Mouse (Mus musculus) MEL (cell line): Measurements from ENCODE around the gene Nemp1. TPM values are rescaled to one million over a fixed set of nuclear protein-coding genes. Genes with fewer than 3 reads are reported as not detected.
A peak's percentile ranks its signal among the peaks of the same experiment; 100 is the strongest.

Experiments
- DNase-seq: peaks from one replicate; pipeline ENCODE4 v3.0.0; 2011; ENCODE audit warnings: low read depth, low spot score
- H3K27ac ChIP-seq: 2 replicates; pipeline ENCODE4 v1.5.1; 2012; ENCODE audit warnings: low read depth, mild to moderate bottlenecking, control low read depth, low read length, moderate library complexity; ENCODE audit not compliant: control insufficient read depth
- H3K27me3 ChIP-seq, 2 experiments: fragments of 150-350 bp in 1 of 2; sonication (generic) in 1 of 2; 2 replicates each; pipeline ENCODE4 v1.6.1; 2012; ENCODE audit warnings: low read length in 2 of 2, mild to moderate bottlenecking in 2 of 2, improper control_type of control experiment in 1 of 2, moderate library complexity in 1 of 2; ENCODE audit not compliant: insufficient read depth in 2 of 2, control insufficient read depth in 1 of 2
- H3K36me3 ChIP-seq, 2 experiments: 2 replicates each; pipeline ENCODE4 v1.6.1; 2012 to 2014; ENCODE audit warnings: low read length in 2 of 2, improper control_type of control experiment in 1 of 2, inconsistent platforms in 1 of 2, mild to moderate bottlenecking in 1 of 2; ENCODE audit not compliant: insufficient read depth in 2 of 2, control insufficient read depth in 1 of 2
- H3K4me1 ChIP-seq, 2 experiments: fragments of 150-350 bp in 1 of 2; sonication (generic) in 1 of 2; 2 replicates each; pipeline ENCODE4 v1.6.1; 2012; ENCODE audit warnings: low read length in 2 of 2, improper control_type of control experiment in 1 of 2, mild to moderate bottlenecking in 1 of 2; ENCODE audit not compliant: insufficient read depth in 2 of 2, control insufficient read depth in 1 of 2
- H3K4me3 ChIP-seq, 2 experiments: fragments of 150-350 bp in 1 of 2; sonication (generic) in 1 of 2; 2 replicates each; pipeline ENCODE4 v1.5.1; 2012; ENCODE audit warnings: low read depth in 2 of 2, low read length in 2 of 2, mild to moderate bottlenecking in 2 of 2, moderate library complexity in 2 of 2, control low read depth in 1 of 2, improper control_type of control experiment in 1 of 2; ENCODE audit not compliant: control insufficient read depth in 1 of 2, insufficient read depth in 1 of 2
- H3K79me2 ChIP-seq: 2 replicates; pipeline ENCODE4 v1.6.1; 2012; ENCODE audit warnings: mild to moderate bottlenecking, low read length, moderate library complexity; ENCODE audit not compliant: control insufficient read depth, poor library complexity, insufficient read depth
- H3K9ac ChIP-seq: 2 replicates; pipeline ENCODE4 v1.6.1; 2012; ENCODE audit warnings: low read depth, mild to moderate bottlenecking, control low read depth, low read length, moderate library complexity; ENCODE audit not compliant: control insufficient read depth, poor library complexity, severe bottlenecking
- H3K9me3 ChIP-seq: fragments of 150-350 bp; sonication (generic); replicated peaks from 2 replicates; pipeline ENCODE4 v1.6.1; 2012; ENCODE audit warnings: mild to moderate bottlenecking, low read length, improper control_type of control experiment, moderate library complexity; ENCODE audit not compliant: insufficient read depth
- CHD2 ChIP-seq: IDR thresholded peaks from 2 replicates; pipeline ENCODE4 v1.6.1; 2011; ENCODE audit warnings: low read length, improper control_type of control experiment
- GATA1 ChIP-seq: IDR thresholded peaks from 2 replicates; pipeline ENCODE4 v1.6.1; 2011; ENCODE audit warnings: low read depth, low read length, improper control_type of control experiment
- HCFC1 ChIP-seq: IDR thresholded peaks from 2 replicates; pipeline ENCODE4 v1.6.1; 2012; ENCODE audit warnings: low read depth, mild to moderate bottlenecking, inconsistent platforms, low read length, improper control_type of control experiment, moderate library complexity
- MAFK ChIP-seq: IDR thresholded peaks from 2 replicates; pipeline ENCODE4 v1.6.1; 2011; ENCODE audit warnings: low read depth, mild to moderate bottlenecking, low read length, improper control_type of control experiment, borderline replicate concordance
- MAX ChIP-seq: IDR thresholded peaks from 2 replicates; pipeline ENCODE4 v1.6.1; 2011; ENCODE audit warnings: low read length, improper control_type of control experiment
- MAZ ChIP-seq: IDR thresholded peaks from 2 replicates; pipeline ENCODE4 v1.6.1; 2012; ENCODE audit warnings: low read depth, mild to moderate bottlenecking, inconsistent platforms, low read length, improper control_type of control experiment
- MYB ChIP-seq: IDR thresholded peaks from 2 replicates; pipeline ENCODE4 v1.6.1; 2011; ENCODE audit warnings: mild to moderate bottlenecking, low read depth, low read length, improper control_type of control experiment
- MYC ChIP-seq: IDR thresholded peaks from 2 replicates; pipeline ENCODE4 v1.6.1; 2011; ENCODE audit warnings: low read depth, mild to moderate bottlenecking, low read length, improper control_type of control experiment, moderate library complexity
- NELFE ChIP-seq: IDR thresholded peaks from 2 replicates; pipeline ENCODE4 v1.6.1; 2011; ENCODE audit warnings: low read depth, low read length, improper control_type of control experiment
- NRF1 ChIP-seq: IDR thresholded peaks from 2 replicates; pipeline ENCODE4 v1.6.1; 2014; ENCODE audit warnings: low read depth, mild to moderate bottlenecking, inconsistent platforms, low read length, improper control_type of control experiment, moderate library complexity; ENCODE audit not compliant: poor library complexity, insufficient read depth, severe bottlenecking
- POLR2AphosphoS2 ChIP-seq: IDR thresholded peaks from 2 replicates; pipeline ENCODE4 v1.6.1; 2011; ENCODE audit warnings: low read length, improper control_type of control experiment
- POLR2AphosphoS5 ChIP-seq: IDR thresholded peaks from 2 replicates; pipeline ENCODE4 v1.6.1; 2012; ENCODE audit warnings: low read depth, borderline replicate concordance, mild to moderate bottlenecking, inconsistent platforms, low read length, moderate library complexity, mixed read lengths
- SMC3 ChIP-seq: IDR thresholded peaks from 2 replicates; pipeline ENCODE4 v1.6.1; 2011; ENCODE audit warnings: low read depth, low read length, improper control_type of control experiment
- TAL1 ChIP-seq: IDR thresholded peaks from 2 replicates; pipeline ENCODE4 v1.6.1; 2012; ENCODE audit warnings: mild to moderate bottlenecking, inconsistent platforms, low read length, moderate library complexity, mixed read lengths
- TBP ChIP-seq: IDR thresholded peaks from 2 replicates; pipeline ENCODE4 v1.8.0; 2011; ENCODE audit warnings: low read depth, low read length, improper control_type of control experiment
- TCF12 ChIP-seq: IDR thresholded peaks from 2 replicates; pipeline ENCODE4 v1.6.1; 2014; ENCODE audit warnings: low read depth, mild to moderate bottlenecking, inconsistent platforms, low read length, improper control_type of control experiment, moderate library complexity
- USF1 ChIP-seq: IDR thresholded peaks from 2 replicates; pipeline ENCODE4 v1.6.1; 2014; ENCODE audit warnings: low read depth, mild to moderate bottlenecking, inconsistent platforms, low read length, improper control_type of control experiment, moderate library complexity
- ZNF384 ChIP-seq: IDR thresholded peaks from 2 replicates; pipeline ENCODE4 v1.6.1; 2012; ENCODE audit warnings: low read depth, mild to moderate bottlenecking, inconsistent platforms, low read length, improper control_type of control experiment
- polyA plus RNA-seq, 2 experiments: library from polyadenylated mRNA; stranded (reverse) in 1 of 2; unstranded in 1 of 2; fragments of >175 nt in 1 of 2; fragments of >200 nt in 1 of 2; gene quantifications; 2 replicates each; pipeline versions ENCODE4 v1.2.1 to v1.2.4; 2012; ENCODE audit warnings: low replicate concordance in 2 of 2, low read depth in 1 of 2; ENCODE audit not compliant: insufficient read length in 2 of 2, insufficient read depth in 1 of 2, missing spikeins in 1 of 2
- total RNA-seq: library from RNA; depleted of rRNA; stranded (reverse); fragments of 300-350 nt; gene quantifications from 2 replicates; pipeline ENCODE4 v1.2.3, GENCODE M21; 2012

Gene Nemp1
- total and polyA plus RNA-seq, 3 experiments, result 12.1 to 13.9 TPM; not detected in 1

DNA sequence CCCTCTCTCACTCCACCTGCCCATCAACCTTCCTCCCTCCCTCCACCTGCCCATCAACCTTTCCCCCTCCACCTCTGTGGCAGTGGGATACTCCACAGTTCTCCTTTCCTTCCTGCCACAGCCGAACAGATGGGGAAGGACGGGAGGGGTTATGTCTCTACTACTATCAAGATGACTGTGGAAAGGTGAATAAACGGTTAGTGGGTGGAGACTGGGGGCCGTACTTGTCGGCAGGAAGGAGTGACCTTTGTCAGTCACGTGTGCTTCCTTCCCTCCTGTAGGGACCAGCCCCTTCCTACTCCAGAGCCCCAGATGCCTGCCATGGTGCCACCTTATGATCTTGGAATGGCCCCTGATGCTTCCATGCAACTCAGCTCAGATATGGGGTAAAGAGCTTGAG lies 8.6 kb upstream of the Nemp1 start:
- Histone ChIP-seq H3K36me3 (peaks cover 10 to 11% of the 10 kb centered on the region in 2 experiments), H3K4me1 (peaks cover 3 to 18% of the 10 kb centered on the region in 2 experiments; a peak in 2 of 4 replicates), H3K79me2 (no peaks in the 10 kb centered on the region), H3K9me3 (no peaks in the 10 kb centered on the region), H3K27me3 (no peaks in the 10 kb centered on the region), H3K4me3 (no peak overlapping the region), H3K9ac (no peak overlapping the region), H3K27ac (no peak overlapping the region)
- DNase-seq, result no peak
- TF ChIP-seq TCF12 (no peak), USF1 (peak; percentile 68)

DNA sequence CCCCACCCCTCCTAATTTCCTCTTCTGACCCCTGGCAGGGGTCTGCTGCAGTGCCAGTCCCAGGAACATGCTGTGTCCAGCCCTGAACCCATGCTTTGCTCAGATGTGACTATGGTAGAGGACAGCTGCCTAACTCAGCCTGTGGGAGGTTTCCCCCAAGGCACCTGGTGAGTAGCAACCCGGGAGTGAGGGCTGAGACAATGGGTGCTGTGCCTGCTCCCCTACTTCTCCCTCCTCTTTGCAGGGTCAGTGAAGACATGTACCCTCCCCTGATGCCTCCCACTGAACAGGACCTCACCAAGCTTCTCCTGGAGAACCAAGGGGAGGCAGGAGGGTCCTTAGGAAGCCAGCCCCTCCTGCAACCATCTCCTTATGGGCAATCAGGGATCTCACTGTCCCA lies 7.2 kb upstream of the Nemp1 start:
- H3K4me3 ChIP-seq, result no peak overlapping the region
- H3K4me1 ChIP-seq, result peaks cover 3 to 29% of the 10 kb centered on the region in 2 experiments; a peak in 2 of 4 replicates
- H3K27me3 ChIP-seq, result no peaks in the 10 kb centered on the region
- H3K9me3 ChIP-seq, result no peaks in the 10 kb centered on the region
- TF ChIP-seq MYC (no peak), NELFE (no peak), TAL1 (no peak), MAFK (no peak), MAX (no peak), NRF1 (no peak)
- peaks cover 4% of the 10 kb centered on the region; the same call in 1 of the 2 replicates for H3K79me2 ChIP-seq
- DNase-seq, result no peak
- no peak overlapping the region for H3K9ac ChIP-seq
- no peak overlapping the region for H3K27ac ChIP-seq
- peaks cover 2 to 19% of the 10 kb centered on the region in 2 experiments; a peak in 3 of 4 replicates for H3K36me3 ChIP-seq

DNA sequence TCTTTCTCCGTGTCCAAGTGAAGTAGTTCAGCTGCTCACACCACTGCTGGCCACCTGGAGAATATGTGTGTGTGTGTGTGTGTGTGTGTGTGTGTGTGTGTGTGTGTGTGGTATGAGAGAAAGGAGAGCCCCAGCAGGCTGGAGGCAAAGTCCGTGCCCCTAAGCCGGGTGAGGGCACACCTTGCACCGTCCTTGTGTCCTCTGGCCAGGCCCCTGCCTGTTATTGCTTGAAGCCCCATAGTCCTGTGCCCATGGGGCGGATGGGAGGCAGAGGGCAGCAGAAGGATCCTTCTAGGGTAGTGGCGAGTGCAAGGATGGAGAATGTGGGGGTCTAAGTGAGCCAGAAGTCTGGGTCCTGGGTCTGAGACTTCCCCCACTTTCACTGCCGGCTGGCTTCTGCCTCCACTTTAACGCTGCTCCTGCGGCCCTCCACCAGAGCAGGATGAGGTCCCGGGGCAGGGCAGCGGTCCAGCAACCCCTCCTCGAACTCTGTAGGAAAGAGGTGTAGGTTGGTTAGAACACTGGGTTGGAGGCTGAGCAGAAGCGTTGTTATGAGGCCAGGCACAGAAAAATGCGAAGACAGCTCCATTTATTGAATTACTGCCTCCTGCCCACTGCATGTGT lies 5.3 kb upstream of the Nemp1 start:
- peaks cover 3 to 39% of the 10 kb centered on the region in 2 experiments; a peak in 3 of 4 replicates for H3K4me1 ChIP-seq
- H3K9ac ChIP-seq, result peak overlapping the region; percentile 24
- H3K9me3 ChIP-seq, result no peaks in the 10 kb centered on the region
- no peak overlapping the region for H3K4me3 ChIP-seq
- H3K79me2 ChIP-seq, result peaks cover 22% of the 10 kb centered on the region
- no peak for DNase-seq
- peaks cover 0 to 25% of the 10 kb centered on the region in 2 experiments; a peak in 2 of 4 replicates for H3K36me3 ChIP-seq
- no peaks in the 10 kb centered on the region for H3K27me3 ChIP-seq
- H3K27ac ChIP-seq, result peak overlapping the region; percentile 21; the same call in 1 of the 2 replicates
- TF ChIP-seq HCFC1 (no peak), MYC (no peak), NELFE (no peak), GATA1 (no peak), POLR2AphosphoS5 (no peak), MAX (no peak), SMC3 (no peak), NRF1 (no peak), MAFK (no peak), MYB (no peak), TCF12 (no peak), TBP (no peak), MAZ (no peak), POLR2AphosphoS2 (no peak), CHD2 (no peak), ZNF384 (no peak)
